8 mouse cellular contexts compared by ENCODE assay signal in the genomic region with DNA sequence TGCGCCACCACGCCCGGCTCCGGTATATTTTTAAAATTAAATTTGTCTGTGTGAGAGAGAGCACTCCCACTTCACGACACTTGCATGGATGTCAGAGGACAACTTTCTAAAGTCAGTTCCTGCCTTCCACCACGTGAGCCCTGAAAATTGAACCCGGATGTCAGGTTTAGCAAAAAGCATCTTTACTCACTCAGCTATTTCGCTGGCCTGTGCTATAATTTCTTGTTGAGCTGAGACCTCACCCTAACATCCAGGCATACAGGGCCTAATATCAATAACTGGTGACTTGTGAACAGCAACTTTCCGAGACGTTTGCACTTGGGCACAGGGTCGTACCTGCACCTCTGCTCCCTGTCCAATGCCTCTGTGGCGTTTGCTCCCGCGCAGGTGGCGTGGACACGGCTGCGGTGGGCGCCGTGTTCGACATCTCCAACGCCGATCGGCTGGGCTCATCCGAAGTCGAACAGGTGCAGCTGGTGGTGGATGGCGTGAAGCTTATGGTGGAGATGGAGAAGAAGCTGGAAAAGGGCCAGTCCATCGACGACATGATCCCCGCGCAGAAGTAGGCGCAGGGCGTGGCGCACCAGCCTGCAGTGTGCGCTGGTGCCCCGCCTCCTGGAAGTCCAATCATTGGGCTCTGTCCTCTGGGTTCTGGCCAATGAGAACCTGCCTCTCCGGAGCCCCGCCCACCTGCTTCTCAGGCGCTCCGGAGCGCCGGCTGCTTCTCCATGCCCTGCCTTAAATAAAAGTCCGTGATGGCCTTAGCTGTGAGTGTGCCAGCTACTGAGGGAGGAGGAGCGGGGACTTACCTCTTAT. TPM values are rescaled to one million over a fixed set of nuclear protein-coding genes. Genes with fewer than 3 reads are reported as not detected.
DNase-seq lines count a peak whose midpoint lies in the region; ATAC-seq and TF ChIP-seq lines count a peak whose summit lies in the region.

No protein-coding gene starts in this region.

- H3K4me3 ChIP-seq in MEL (ENCODE audit: control insufficient read depth in 1 of 2, insufficient read depth in 1 of 2, low read depth in 2 of 2, low read length in 2 of 2): peak overlapping the region; percentile 65 to 79
- H3K4me3 ChIP-seq in hindbrain, embryonic 10.5 days: peak overlapping the region; percentile 52
- peak overlapping the region; percentile 38 for H3K4me3 ChIP-seq in lung, embryonic 16.5 days (ENCODE audit: low read length)

- H3K79me2 ChIP-seq in MEL (ENCODE audit: control insufficient read depth, insufficient read depth, low read length, poor library complexity): no peaks in the 10 kb centered on the region

- no peak for TF ChIP-seq CTCF in MEL (IDR thresholded peaks at IDR 0.05 in 2 of 3, conservative IDR thresholded peaks at IDR 0.05 in 1 of 3; ENCODE audit: control insufficient read depth in 1 of 3, insufficient read depth in 1 of 3, low read depth in 2 of 3, low read length in 3 of 3, poor library complexity in 1 of 3, severe bottlenecking in 1 of 3)

- H3K4me2 ChIP-seq in lung, embryonic 16.5 days (ENCODE audit: low read depth, low read length): peak overlapping the region; percentile 61

- no peaks in the 10 kb centered on the region for H3K9me3 ChIP-seq in MEL (replicated peaks; ENCODE audit: insufficient read depth, low read length)
- peaks cover 5% of the 10 kb centered on the region for H3K9me3 ChIP-seq in hindbrain, embryonic 10.5 days
- no peaks in the 10 kb centered on the region for H3K9me3 ChIP-seq in lung, embryonic 16.5 days (ENCODE audit: control insufficient read depth, low read length)

- peak overlapping the region; percentile 66 for H3K9ac ChIP-seq in MEL (ENCODE audit: control insufficient read depth, low read depth, low read length, poor library complexity, severe bottlenecking)
- H3K9ac ChIP-seq in lung, embryonic 16.5 days (ENCODE audit: low read length): no peak overlapping the region

- no peak; a peak in 1 of 4 replicates for TF ChIP-seq POLR2A in MEL (IDR thresholded peaks at IDR 0.05; ENCODE audit: control insufficient read depth in 1 of 2, insufficient read depth in 1 of 2, low read depth in 1 of 2, low read length in 2 of 2, poor library complexity in 1 of 2)

- no peaks in the 10 kb centered on the region for H3K27me3 ChIP-seq in MEL (ENCODE audit: control insufficient read depth in 1 of 2, insufficient read depth in 2 of 2, low read length in 2 of 2)
- H3K27me3 ChIP-seq in hindbrain, embryonic 10.5 days (ENCODE audit: insufficient read depth, poor library complexity, severe bottlenecking): peaks cover 72% of the 10 kb centered on the region
- peaks cover 12% of the 10 kb centered on the region for H3K27me3 ChIP-seq in lung, embryonic 16.5 days (ENCODE audit: control insufficient read depth, insufficient read depth, low read depth, low read length)

- WGBS in hindbrain, embryonic 10.5 days: 13% methylated on average over 43 of the region's 43 CpGs
- WGBS in lung, embryonic 16.5 days: 11% methylated on average over 43 of the region's 43 CpGs

- peak; percentile 96 for DNase-seq in MEL (ENCODE audit: low read depth, low spot score)
- peak; percentile 91 for DNase-seq in cerebellum, adult 9-10 months
- DNase-seq in forelimb bud, embryonic 11.5 days (ENCODE audit: low read depth, low spot score): peak; percentile 76
- peak; percentile 87 for DNase-seq in hindbrain, embryonic 10.5 days (ENCODE audit: low spot score)
- DNase-seq in layer of hippocampus, adult 9-11 months: peak; percentile 93
- peak; percentile 39 for DNase-seq in ovary, postnatal 10 days (ENCODE audit: low spot score)
- peak; percentile 87 for DNase-seq in thymus, postnatal 0 days (ENCODE audit: low spot score)

- no peak overlapping the region for H3K27ac ChIP-seq in MEL (ENCODE audit: control insufficient read depth, low read depth, low read length)
- H3K27ac ChIP-seq in hindbrain, embryonic 10.5 days: no peak overlapping the region
- H3K27ac ChIP-seq in lung, embryonic 16.5 days (ENCODE audit: low read length): no peak overlapping the region

- TF ChIP-seq RAD21 in MEL (IDR thresholded peaks at IDR 0.05; ENCODE audit: low read depth, low read length): no peak

- H3K36me3 ChIP-seq in MEL (ENCODE audit: control insufficient read depth in 1 of 2, insufficient read depth in 2 of 2, low read length in 2 of 2): 0 out of 4 replicates have a peak, but pooled peaks cover 0 to 3% of the 10 kb centered on the region in 2 experiments
- peaks cover 15% of the 10 kb centered on the region for H3K36me3 ChIP-seq in hindbrain, embryonic 10.5 days
- 0 out of 2 replicates have a peak, but pooled peaks cover 5% of the 10 kb centered on the region for H3K36me3 ChIP-seq in lung, embryonic 16.5 days (ENCODE audit: control insufficient read depth, insufficient read depth, low read length)

- peak; percentile 97 for ATAC-seq in lung, embryonic 16.5 days (ENCODE audit: low read depth)

- TF ChIP-seq EP300 in MEL (IDR thresholded peaks at IDR 0.05; ENCODE audit: low read depth in 1 of 2, low read length in 2 of 2): no peak

- H3K4me1 ChIP-seq in MEL (ENCODE audit: control insufficient read depth in 1 of 2, insufficient read depth in 2 of 2, low read length in 2 of 2): peaks cover 2 to 5% of the 10 kb centered on the region in 2 experiments
- H3K4me1 ChIP-seq in hindbrain, embryonic 10.5 days (replicated peaks): peaks cover 8% of the 10 kb centered on the region
- no peaks in the 10 kb centered on the region; the same call in 1 of the 2 replicates for H3K4me1 ChIP-seq in lung, embryonic 16.5 days (replicated peaks; ENCODE audit: control insufficient read depth, insufficient read depth, low read length)

TF ChIP-seq in MEL, 35 proteins besides CTCF, POLR2A, EP300 and RAD21 (continues in another document):
- no peak for TF ChIP-seq TCF12 (IDR thresholded peaks at IDR 0.05; ENCODE audit: low read depth, low read length)
- 0 out of 2 replicates have a peak, but pooled peaks have one; percentile 14 for TF ChIP-seq HCFC1 (IDR thresholded peaks at IDR 0.05; ENCODE audit: low read depth, low read length)
- 0 out of 2 replicates have a peak, but pooled peaks have one; percentile 44 for TF ChIP-seq E2F4 (IDR thresholded peaks at IDR 0.05; ENCODE audit: borderline replicate concordance, low read depth, low read length)
- no peak for TF ChIP-seq MAZ (IDR thresholded peaks at IDR 0.05; ENCODE audit: low read depth, low read length)
- no peak for TF ChIP-seq ZC3H11A (IDR thresholded peaks at IDR 0.05; ENCODE audit: low read depth, low read length)
- TF ChIP-seq TBP (IDR thresholded peaks at IDR 0.05; ENCODE audit: low read depth, low read length): no peak
- peak; percentile 79 for TF ChIP-seq MAX (IDR thresholded peaks at IDR 0.05; ENCODE audit: low read length)
- TF ChIP-seq UBTF (IDR thresholded peaks at IDR 0.05; ENCODE audit: borderline replicate concordance, insufficient read depth, low read depth, low read length): no peak
- TF ChIP-seq NELFE (IDR thresholded peaks at IDR 0.05; ENCODE audit: low read depth, low read length): peak; percentile 24; the same call in 1 of the 2 replicates
- TF ChIP-seq GATA1 (IDR thresholded peaks at IDR 0.05; ENCODE audit: low read depth, low read length): no peak
- TF ChIP-seq GABPA (IDR thresholded peaks at IDR 0.05; ENCODE audit: low read depth, low read length): no peak
- no peak for TF ChIP-seq TAL1 (IDR thresholded peaks at IDR 0.05; ENCODE audit: low read length)
- TF ChIP-seq KAT2A (conservative IDR thresholded peaks at IDR 0.05; ENCODE audit: low read depth, low read length): no peak

RNA-seq across cellular contexts. Expression of a gene that starts 16.5 kb away (rescaled TPM):
- total RNA-seq in MEL (2012; rRNA removed): not detected in 2 replicates
- not detected for polyA plus RNA-seq in MEL (2012; ENCODE audit: insufficient read depth in 1 of 2, insufficient read length in 2 of 2, low read depth in 1 of 2, low replicate concordance in 2 of 2, missing spikeins in 1 of 2)
- polyA plus RNA-seq in hindbrain, embryonic 10.5 days (2016; fragmentation: Nextera tagmentation; extraction: Ambion mirVana): not detected in 2 replicates
- polyA plus RNA-seq in lung, embryonic 16.5 days (2015; fragmentation: Nextera tagmentation; extraction: Ambion mirVana): 78.9 and 137 TPM in 2 replicates
- polyA plus RNA-seq in thymus, postnatal 0 days (2015; fragmentation: Nextera tagmentation; extraction: Ambion mirVana): 3.6 and 7.0 TPM in 2 replicates

RNA-seq across cellular contexts. Expression of a gene that starts 17.1 kb away (rescaled TPM):
- total RNA-seq in MEL (2012; rRNA removed): 2.7 and 3.6 TPM in 2 replicates
- under 1 TPM in 1 of 2 experiments, not detected in 1; 0.42 TPM for polyA plus RNA-seq in MEL (2012; ENCODE audit: insufficient read depth in 1 of 2, insufficient read length in 2 of 2, low read depth in 1 of 2, low replicate concordance in 2 of 2, missing spikeins in 1 of 2)
- 2.9 and 7.1 TPM in 2 replicates for polyA plus RNA-seq in hindbrain, embryonic 10.5 days (2016; fragmentation: Nextera tagmentation; extraction: Ambion mirVana)
- polyA plus RNA-seq in lung, embryonic 16.5 days (2015; fragmentation: Nextera tagmentation; extraction: Ambion mirVana): 17.5 and 19.7 TPM in 2 replicates
- polyA plus RNA-seq in thymus, postnatal 0 days (2015; fragmentation: Nextera tagmentation; extraction: Ambion mirVana): 35.3 and 38.4 TPM in 2 replicates

RNA-seq across cellular contexts. Expression of a gene that starts 37.6 kb away (rescaled TPM):
- 4.7 TPM in 2 replicates for total RNA-seq in MEL (2012; rRNA removed)
- polyA plus RNA-seq in MEL (2012; ENCODE audit: insufficient read depth in 1 of 2, insufficient read length in 2 of 2, low read depth in 1 of 2, low replicate concordance in 2 of 2, missing spikeins in 1 of 2): 10 to 100 TPM in 1 of 2 experiments, not detected in 1; 18.5 TPM
- 9.3 and 13.6 TPM in 2 replicates for polyA plus RNA-seq in hindbrain, embryonic 10.5 days (2016; fragmentation: Nextera tagmentation; extraction: Ambion mirVana)
- 5.2 TPM in 2 replicates for polyA plus RNA-seq in lung, embryonic 16.5 days (2015; fragmentation: Nextera tagmentation; extraction: Ambion mirVana)
- 6.7 and 9.0 TPM in 2 replicates for polyA plus RNA-seq in thymus, postnatal 0 days (2015; fragmentation: Nextera tagmentation; extraction: Ambion mirVana)

RNA-seq across cellular contexts. Expression of a gene that starts 39.2 kb away (rescaled TPM):
- 29.4 and 34.4 TPM in 2 replicates for total RNA-seq in MEL (2012; rRNA removed)
- polyA plus RNA-seq in MEL (2012; ENCODE audit: insufficient read depth in 1 of 2, insufficient read length in 2 of 2, low read depth in 1 of 2, low replicate concordance in 2 of 2, missing spikeins in 1 of 2): 10 to 100 TPM in 1 of 2 experiments, not detected in 1; 44.5 TPM
- polyA plus RNA-seq in hindbrain, embryonic 10.5 days (2016; fragmentation: Nextera tagmentation; extraction: Ambion mirVana): 29.0 and 33.9 TPM in 2 replicates
- polyA plus RNA-seq in lung, embryonic 16.5 days (2015; fragmentation: Nextera tagmentation; extraction: Ambion mirVana): 15.9 and 17.4 TPM in 2 replicates
- 14.3 and 15.1 TPM in 2 replicates for polyA plus RNA-seq in thymus, postnatal 0 days (2015; fragmentation: Nextera tagmentation; extraction: Ambion mirVana)

RNA-seq across cellular contexts. Expression of a gene that starts 42.1 kb away (rescaled TPM):
- total RNA-seq in MEL (2012; rRNA removed): 0.08 TPM in 1 of 2 replicates, not detected in the other
- polyA plus RNA-seq in MEL (2012; ENCODE audit: insufficient read depth in 1 of 2, insufficient read length in 2 of 2, low read depth in 1 of 2, low replicate concordance in 2 of 2, missing spikeins in 1 of 2): under 1 TPM in 1 of 2 experiments, not detected in 1; 0.08 TPM
- 0.39 and 0.80 TPM in 2 replicates for polyA plus RNA-seq in hindbrain, embryonic 10.5 days (2016; fragmentation: Nextera tagmentation; extraction: Ambion mirVana)
- polyA plus RNA-seq in lung, embryonic 16.5 days (2015; fragmentation: Nextera tagmentation; extraction: Ambion mirVana): 0.72 and 1.1 TPM in 2 replicates
- 0.74 and 0.78 TPM in 2 replicates for polyA plus RNA-seq in thymus, postnatal 0 days (2015; fragmentation: Nextera tagmentation; extraction: Ambion mirVana)

Comparison
In these comparisons a context has a peak if more than half of its experiments do, and no peak if none do; other contexts are left out.
1. DNase-seq: peak in every context shown above with its lines; median percentile 96 in MEL; 93 in layer of hippocampus, adult 9-11 months; 91 in cerebellum, adult 9-10 months; 87 in hindbrain, embryonic 10.5 days; 87 in thymus, postnatal 0 days; 76 in forelimb bud, embryonic 11.5 days; 39 in ovary, postnatal 10 days.